Mouse (Mus musculus) MEL (cell line): ENCODE data around the gene Gab2. TPM values are rescaled to one million over a fixed set of nuclear protein-coding genes. Genes with fewer than 3 reads are reported as not detected.

Source experiments
- DNase-seq: peaks from one replicate; pipeline ENCODE4 v3.0.0; 2011; ENCODE audit warnings: low read depth, low spot score
- H3K27ac ChIP-seq: 2 replicates; pipeline ENCODE4 v1.5.1; 2012; ENCODE audit warnings: low read depth, mild to moderate bottlenecking, control low read depth, low read length, moderate library complexity; ENCODE audit not compliant: control insufficient read depth
- H3K27me3 ChIP-seq, 2 experiments: fragments of 150-350 bp in 1 of 2; sonication (generic) in 1 of 2; 2 replicates each; pipeline ENCODE4 v1.6.1; 2012; ENCODE audit warnings: low read length in 2 of 2, mild to moderate bottlenecking in 2 of 2, improper control_type of control experiment in 1 of 2, moderate library complexity in 1 of 2; ENCODE audit not compliant: insufficient read depth in 2 of 2, control insufficient read depth in 1 of 2
- H3K36me3 ChIP-seq, 2 experiments: 2 replicates each; pipeline ENCODE4 v1.6.1; 2012 to 2014; ENCODE audit warnings: low read length in 2 of 2, improper control_type of control experiment in 1 of 2, inconsistent platforms in 1 of 2, mild to moderate bottlenecking in 1 of 2; ENCODE audit not compliant: insufficient read depth in 2 of 2, control insufficient read depth in 1 of 2
- H3K4me1 ChIP-seq, 2 experiments: fragments of 150-350 bp in 1 of 2; sonication (generic) in 1 of 2; 2 replicates each; pipeline ENCODE4 v1.6.1; 2012; ENCODE audit warnings: low read length in 2 of 2, improper control_type of control experiment in 1 of 2, mild to moderate bottlenecking in 1 of 2; ENCODE audit not compliant: insufficient read depth in 2 of 2, control insufficient read depth in 1 of 2
- H3K4me3 ChIP-seq, 2 experiments: fragments of 150-350 bp in 1 of 2; sonication (generic) in 1 of 2; 2 replicates each; pipeline ENCODE4 v1.5.1; 2012; ENCODE audit warnings: low read depth in 2 of 2, low read length in 2 of 2, mild to moderate bottlenecking in 2 of 2, moderate library complexity in 2 of 2, control low read depth in 1 of 2, improper control_type of control experiment in 1 of 2; ENCODE audit not compliant: control insufficient read depth in 1 of 2, insufficient read depth in 1 of 2
- H3K79me2 ChIP-seq: 2 replicates; pipeline ENCODE4 v1.6.1; 2012; ENCODE audit warnings: mild to moderate bottlenecking, low read length, moderate library complexity; ENCODE audit not compliant: control insufficient read depth, poor library complexity, insufficient read depth
- H3K9ac ChIP-seq: 2 replicates; pipeline ENCODE4 v1.6.1; 2012; ENCODE audit warnings: low read depth, mild to moderate bottlenecking, control low read depth, low read length, moderate library complexity; ENCODE audit not compliant: control insufficient read depth, poor library complexity, severe bottlenecking
- H3K9me3 ChIP-seq: fragments of 150-350 bp; sonication (generic); replicated peaks from 2 replicates; pipeline ENCODE4 v1.6.1; 2012; ENCODE audit warnings: mild to moderate bottlenecking, low read length, improper control_type of control experiment, moderate library complexity; ENCODE audit not compliant: insufficient read depth
- BHLHE40 ChIP-seq: IDR thresholded peaks from 2 replicates; pipeline ENCODE4 v1.6.1; 2012; ENCODE audit warnings: low read depth, mild to moderate bottlenecking, inconsistent platforms, low read length, improper control_type of control experiment, borderline replicate concordance
- CHD1 ChIP-seq: IDR thresholded peaks from 2 replicates; pipeline ENCODE4 v1.6.1; 2012; ENCODE audit warnings: low read depth, mild to moderate bottlenecking, inconsistent platforms, low read length, improper control_type of control experiment
- CTCF ChIP-seq, 3 experiments: IDR thresholded peaks in 2 of 3; conservative IDR thresholded peaks in 1 of 3; 2 replicates each; pipeline ENCODE4 v1.5.1; 2011 to 2012; ENCODE audit warnings: low read length in 3 of 3, low read depth in 2 of 3, mild to moderate bottlenecking in 2 of 3, improper control_type of control experiment in 1 of 3, inconsistent platforms in 1 of 3, mixed read lengths in 1 of 3, moderate library complexity in 1 of 3; ENCODE audit not compliant: control insufficient read depth in 1 of 3, insufficient read depth in 1 of 3, poor library complexity in 1 of 3, severe bottlenecking in 1 of 3
- E2F4 ChIP-seq: IDR thresholded peaks from 2 replicates; pipeline ENCODE4 v1.6.1; 2011; ENCODE audit warnings: low read depth, low read length, improper control_type of control experiment, borderline replicate concordance
- ELF1 ChIP-seq: IDR thresholded peaks from 2 replicates; pipeline ENCODE4 v1.6.1; 2014; ENCODE audit warnings: low read depth, mild to moderate bottlenecking, inconsistent platforms, low read length, improper control_type of control experiment, moderate library complexity
- ETS1 ChIP-seq: IDR thresholded peaks from 2 replicates; pipeline ENCODE4 v1.6.1; 2012; ENCODE audit warnings: low read depth, mild to moderate bottlenecking, inconsistent platforms, low read length, improper control_type of control experiment, moderate library complexity
- GATA1 ChIP-seq: IDR thresholded peaks from 2 replicates; pipeline ENCODE4 v1.6.1; 2011; ENCODE audit warnings: low read depth, low read length, improper control_type of control experiment
- JUND ChIP-seq: IDR thresholded peaks from 2 replicates; pipeline ENCODE4 v1.6.1; 2011; ENCODE audit warnings: low read depth, mild to moderate bottlenecking, improper control_type of control experiment, low read length
- MAFK ChIP-seq: IDR thresholded peaks from 2 replicates; pipeline ENCODE4 v1.6.1; 2011; ENCODE audit warnings: low read depth, mild to moderate bottlenecking, low read length, improper control_type of control experiment, borderline replicate concordance
- MXI1 ChIP-seq: IDR thresholded peaks from 2 replicates; pipeline ENCODE4 v1.6.1; 2011; ENCODE audit warnings: mild to moderate bottlenecking, low read depth, low read length, improper control_type of control experiment
- MYC ChIP-seq: IDR thresholded peaks from 2 replicates; pipeline ENCODE4 v1.6.1; 2011; ENCODE audit warnings: low read depth, mild to moderate bottlenecking, low read length, improper control_type of control experiment, moderate library complexity
- NRF1 ChIP-seq: IDR thresholded peaks from 2 replicates; pipeline ENCODE4 v1.6.1; 2014; ENCODE audit warnings: low read depth, mild to moderate bottlenecking, inconsistent platforms, low read length, improper control_type of control experiment, moderate library complexity; ENCODE audit not compliant: poor library complexity, insufficient read depth, severe bottlenecking
- POLR2AphosphoS2 ChIP-seq: IDR thresholded peaks from 2 replicates; pipeline ENCODE4 v1.6.1; 2011; ENCODE audit warnings: low read length, improper control_type of control experiment
- SMC3 ChIP-seq: IDR thresholded peaks from 2 replicates; pipeline ENCODE4 v1.6.1; 2011; ENCODE audit warnings: low read depth, low read length, improper control_type of control experiment
- TAL1 ChIP-seq: IDR thresholded peaks from 2 replicates; pipeline ENCODE4 v1.6.1; 2012; ENCODE audit warnings: mild to moderate bottlenecking, inconsistent platforms, low read length, moderate library complexity, mixed read lengths
- UBTF ChIP-seq: IDR thresholded peaks from 2 replicates; pipeline ENCODE4 v1.6.1; 2012; ENCODE audit warnings: low read depth, mild to moderate bottlenecking, inconsistent platforms, low read length, improper control_type of control experiment, moderate library complexity, borderline replicate concordance; ENCODE audit not compliant: insufficient read depth
- USF2 ChIP-seq, 2 experiments: IDR thresholded peaks; 2 replicates each; pipeline ENCODE4 v1.6.1; 2011 to 2012; ENCODE audit warnings: improper control_type of control experiment in 2 of 2, low read length in 2 of 2, borderline replicate concordance in 1 of 2, inconsistent platforms in 1 of 2, low read depth in 1 of 2, mild to moderate bottlenecking in 1 of 2; ENCODE audit not compliant: insufficient read depth in 1 of 2
- ZKSCAN1 ChIP-seq: IDR thresholded peaks from 2 replicates; pipeline ENCODE4 v1.6.1; 2012; ENCODE audit warnings: low read depth, mild to moderate bottlenecking, inconsistent platforms, low read length, improper control_type of control experiment, moderate library complexity
- polyA plus RNA-seq, 2 experiments: library from polyadenylated mRNA; stranded (reverse) in 1 of 2; unstranded in 1 of 2; fragments of >175 nt in 1 of 2; fragments of >200 nt in 1 of 2; gene quantifications; 2 replicates each; pipeline versions ENCODE4 v1.2.1 to v1.2.4; 2012; ENCODE audit warnings: low replicate concordance in 2 of 2, low read depth in 1 of 2; ENCODE audit not compliant: insufficient read length in 2 of 2, insufficient read depth in 1 of 2, missing spikeins in 1 of 2
- total RNA-seq: library from RNA; depleted of rRNA; stranded (reverse); fragments of 300-350 nt; gene quantifications from 2 replicates; pipeline ENCODE4 v1.2.3, GENCODE M21; 2012

The Gab2 gene
- total and polyA plus RNA-seq, 3 experiments = 5.0 to 11.5 TPM; not detected in 1

DNA sequence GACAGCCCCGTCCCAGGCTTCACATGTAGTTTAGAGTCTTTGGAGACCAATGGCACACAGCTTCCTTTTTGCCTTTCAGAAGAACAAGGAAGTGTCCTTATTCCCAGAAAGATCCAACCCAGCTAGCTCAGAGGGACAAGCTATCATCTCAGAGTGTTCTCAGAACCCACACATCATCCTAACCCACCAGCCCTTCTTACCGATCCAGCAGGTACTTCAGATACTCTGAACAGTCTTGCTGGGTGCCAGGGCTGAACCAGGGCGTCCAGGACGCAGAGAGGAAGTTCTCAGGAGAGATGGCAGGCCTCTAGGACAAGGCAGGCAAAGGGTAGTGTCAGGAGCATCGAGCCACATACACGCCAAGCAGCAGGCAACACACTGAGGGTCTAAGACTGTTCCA is 231.5 kb downstream of the Gab2 start:
- H3K4me1 ChIP-seq = no peaks in the 10 kb centered on the region
- H3K36me3 ChIP-seq = no peaks in the 10 kb centered on the region
- H3K9me3 ChIP-seq = no peaks in the 10 kb centered on the region
- no peaks in the 10 kb centered on the region for H3K79me2 ChIP-seq
- no peaks in the 10 kb centered on the region for H3K27me3 ChIP-seq
- no peak overlapping the region for H3K9ac ChIP-seq
- no peak for TF ChIP-seq UBTF
- TF ChIP-seq NRF1 = no peak
- no peak for TF ChIP-seq USF2 (IDR thresholded peaks at IDR 0.05; ENCODE audit: borderline replicate concordance in 1 of 2, insufficient read depth in 1 of 2, low read depth in 1 of 2, low read length in 2 of 2)
- no peak for TF ChIP-seq MYC
- no peak for TF ChIP-seq TAL1
- TF ChIP-seq JUND = no peak
- no peak for TF ChIP-seq E2F4
- TF ChIP-seq MAFK = no peak
- TF ChIP-seq SMC3 = no peak
- no peak for TF ChIP-seq CHD1
- TF ChIP-seq POLR2AphosphoS2 = no peak
- H3K4me3 ChIP-seq = no peak overlapping the region
- DNase-seq = no peak
- no peak overlapping the region for H3K27ac ChIP-seq

DNA sequence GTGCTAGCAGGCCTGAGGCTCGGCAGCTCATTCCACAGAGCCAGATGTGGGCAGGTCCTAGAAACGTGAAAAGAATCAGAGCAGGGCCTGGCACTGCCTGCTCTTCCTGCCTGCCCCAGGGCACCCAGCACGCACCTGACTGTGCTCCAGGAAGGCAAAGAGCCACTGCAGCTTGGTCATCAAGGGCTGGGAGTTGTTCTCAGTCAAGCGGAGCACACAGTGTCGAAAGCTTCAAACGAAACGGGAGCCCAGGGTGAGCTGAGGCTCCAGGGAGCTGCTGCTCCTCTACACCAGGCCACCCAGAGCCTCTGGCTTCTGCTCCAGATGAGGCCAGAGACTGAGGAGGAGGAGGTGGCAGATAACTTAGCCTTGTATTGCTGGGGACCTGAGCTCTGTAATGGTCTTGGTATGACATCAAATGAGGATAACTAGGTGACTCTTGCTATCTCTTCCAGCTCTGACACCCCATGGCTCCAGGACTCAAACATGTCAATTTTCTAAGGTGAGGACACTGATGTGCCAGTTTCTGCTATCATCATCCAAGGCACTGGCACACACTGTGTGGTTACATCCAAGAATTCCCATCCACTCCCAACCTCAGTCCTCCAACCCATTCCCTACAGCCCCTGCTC is 232.1 kb downstream of the Gab2 start:
- Histone ChIP-seq H3K9ac (no peak overlapping the region), H3K27me3 (no peaks in the 10 kb centered on the region), H3K4me1 (no peaks in the 10 kb centered on the region), H3K36me3 (no peaks in the 10 kb centered on the region), H3K79me2 (no peaks in the 10 kb centered on the region), H3K4me3 (no peak overlapping the region), H3K9me3 (no peaks in the 10 kb centered on the region), H3K27ac (no peak overlapping the region)
- TF ChIP-seq ETS1 (no peak), USF2 (IDR thresholded peaks at IDR 0.05; ENCODE audit: borderline replicate concordance in 1 of 2, insufficient read depth in 1 of 2, low read depth in 1 of 2, low read length in 2 of 2) (no peak)
- DNase-seq = no peak

DNA sequence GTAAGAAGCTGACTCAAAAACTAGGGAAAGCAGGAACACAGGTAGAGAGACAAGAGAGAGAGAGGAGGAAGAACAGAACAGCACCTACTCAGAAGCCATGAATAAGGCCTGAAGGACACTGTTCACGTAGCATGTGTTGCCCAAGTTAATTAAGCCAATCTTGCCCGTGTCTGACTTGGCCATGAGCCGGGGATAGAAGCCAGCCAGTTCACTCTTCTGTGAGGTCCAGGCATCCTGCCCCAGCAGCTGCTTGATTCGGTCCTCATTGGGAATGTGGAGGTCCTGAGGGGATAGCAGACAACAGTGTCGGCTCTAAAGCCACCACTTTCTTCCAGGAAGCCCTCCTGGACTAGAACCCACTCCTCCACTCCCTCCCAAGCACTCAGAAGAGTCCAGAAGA is 233.3 kb downstream of the Gab2 start:
- H3K36me3 ChIP-seq = no peaks in the 10 kb centered on the region
- no peak for DNase-seq
- no peaks in the 10 kb centered on the region for H3K4me1 ChIP-seq
- no peak overlapping the region for H3K9ac ChIP-seq
- H3K79me2 ChIP-seq = no peaks in the 10 kb centered on the region
- no peaks in the 10 kb centered on the region for H3K27me3 ChIP-seq
- H3K27ac ChIP-seq = no peak overlapping the region
- no peak overlapping the region for H3K4me3 ChIP-seq
- TF ChIP-seq MAFK = no peak
- no peak for TF ChIP-seq SMC3
- no peak for TF ChIP-seq TAL1
- no peak for TF ChIP-seq MYC
- no peak for TF ChIP-seq CTCF (IDR thresholded peaks at IDR 0.05 in 2 of 3, conservative IDR thresholded peaks at IDR 0.05 in 1 of 3; ENCODE audit: control insufficient read depth in 1 of 3, insufficient read depth in 1 of 3, low read depth in 2 of 3, low read length in 3 of 3, poor library complexity in 1 of 3, severe bottlenecking in 1 of 3)
- no peak for TF ChIP-seq BHLHE40
- TF ChIP-seq ETS1 = no peak
- TF ChIP-seq JUND = no peak
- no peak for TF ChIP-seq GATA1
- no peak for TF ChIP-seq MXI1
- TF ChIP-seq ELF1 = no peak
- TF ChIP-seq ZKSCAN1 = no peak
- TF ChIP-seq, all 39 proteins: peak for 0
- no peaks in the 10 kb centered on the region for H3K9me3 ChIP-seq
